Comparison of ENCODE assay signal across 21 mouse cellular contexts in genomic region chr2:173181901-173182300, GRCm38 (mm10). TPM values are rescaled to one million over a fixed set of nuclear protein-coding genes. Genes with fewer than 3 reads are reported as not detected.
A peak's percentile ranks its signal among the peaks of the same experiment; 100 is the strongest.
DNase-seq lines count a peak whose midpoint lies in the region.
"Had no signal": no experiment of that assay in that cellular context is flagged by ENCODE, and none has a peak within 500 bp of the region (broad histone marks: within the 10 kb centered on the region; RNA-seq: fewer than 3 reads in every experiment).

No protein-coding gene starts in this region.

- DNase-seq in kidney, adult 11 months = peak; percentile 69
- no peak for DNase-seq in kidney, postnatal 4 days
- DNase-seq in spleen, postnatal 4 days (ENCODE audit: low spot score in 2 of 2) = peak; percentile 11 to 50
- DNase-seq in spleen, adult 12 weeks (ENCODE audit: low spot score) = no peak
- peak; percentile 49 for DNase-seq in kidney, postnatal 10 days
- peak; percentile 73 to 83 for DNase-seq in kidney, postnatal 36 days
- DNase-seq in layer of hippocampus, adult 18-20 months (ENCODE audit: low spot score in 2 of 2) = no peak
- DNase-seq: adrenal gland, adult 2 months; B cell, adult 2 months; cerebellum, adult 11-12 months; cerebellum, postnatal 10 days; gastrocnemius, postnatal 25 days; heart, adult 2 months; heart, postnatal 4 days; lung, postnatal 10 days; thymus, postnatal 36 days had no signal

RNA-seq across cellular contexts. Expression of gene Pck1, which starts 29.1 kb away (rescaled TPM):
- not detected for total RNA-seq in layer of hippocampus, adult 18-20 months (2021)
- total RNA-seq: layer of hippocampus, adult 2 months; layer of hippocampus, postnatal 25 days; megakaryocyte progenitor cell, adult 5-6 weeks; monocyte, adult 5-6 weeks; neutrophil, adult 5-6 weeks had no signal

RNA-seq across cellular contexts. Expression of gene Zbp1, which starts 36.8 kb away (rescaled TPM):
- under 1 TPM in 1 of 2 experiments, not detected in 1; 0.30 TPM for total RNA-seq in layer of hippocampus, adult 18-20 months (2021)
- total RNA-seq: layer of hippocampus, postnatal 25 days had no signal

Comparison
In these comparisons a context has a peak if more than half of its experiments do, and no peak if none do; other contexts are left out.
1. DNase-seq: peak in kidney, adult 11 months (single experiment), spleen, postnatal 4 days (2 of 2), kidney, postnatal 10 days (single experiment) and kidney, postnatal 36 days (2 of 2); none in kidney, postnatal 4 days (0 of 2), spleen, adult 12 weeks (single experiment) and layer of hippocampus, adult 18-20 months (0 of 2).